Mouse (Mus musculus) cerebellum, postnatal 10 days (tissue): ENCODE data around the gene Actl7a.

ENCODE experiments used
- DNase-seq, 2 experiments: peaks; one replicate each; pipeline ENCODE4 v3.0.0; 2021; ENCODE audit warnings: mixed read lengths in 2 of 2

Gene Actl7a

GRCm38 (mm10) chr4:56743363-56744195, at the start of gene Actl7a:
TSS of gene Actl7a (plus strand) at chr4:56743413.
- no peak for DNase-seq

DNA sequence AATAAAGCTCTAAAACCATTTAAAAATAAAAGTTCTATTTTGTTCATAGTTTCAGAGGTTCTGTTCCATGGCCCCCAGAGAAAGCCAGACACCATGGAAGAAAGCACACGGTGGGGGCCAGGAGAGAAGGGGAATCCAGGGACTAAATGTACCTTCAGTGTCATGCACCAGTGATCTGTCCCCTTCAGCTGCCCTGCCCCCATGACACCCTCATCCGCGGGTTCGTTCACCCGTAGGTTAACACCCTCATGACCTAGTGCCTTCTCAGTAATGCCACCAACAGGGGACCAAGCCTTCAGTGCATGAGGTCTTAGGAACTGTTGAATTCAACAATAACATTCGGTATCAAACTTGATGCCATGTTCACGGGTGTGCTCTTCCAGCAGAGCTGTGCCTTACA, 46.8 kb upstream of the Actl7a start:
- no peak for DNase-seq

GRCm38 (mm10) chr4:56698671-56699070, 44.5 kb upstream of the Actl7a start:
- no peak for DNase-seq

DNA sequence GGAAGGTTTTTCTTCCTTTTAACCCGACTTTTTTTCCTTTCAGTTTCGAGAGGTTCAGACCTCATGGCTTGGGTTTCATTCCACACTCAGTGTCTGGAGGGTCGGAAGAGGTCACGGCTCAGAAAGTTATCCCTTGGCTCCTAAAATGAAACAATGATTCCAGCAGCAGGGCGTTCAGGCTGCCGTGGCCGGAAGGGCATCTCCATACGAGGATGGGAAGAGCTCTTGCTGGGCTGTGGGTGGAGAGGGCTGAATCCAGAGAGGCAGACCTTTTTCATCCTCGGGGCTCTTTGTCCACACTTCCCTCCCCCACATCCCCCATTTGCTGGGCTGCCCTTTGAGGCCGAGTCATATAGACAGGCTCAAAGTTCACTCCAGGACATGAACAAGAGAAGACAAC, 41.0 kb upstream of the Actl7a start:
- no peak for DNase-seq

- no peak for DNase-seq
Measured at GRCm38 (mm10) chr4:56713155-56713554, 30.1 kb upstream of the Actl7a start.

- DNase-seq, result peak in 1 of 2 experiments; percentile 28
Measured at GRCm38 (mm10) chr4:56716801-56717200, 26.4 kb upstream of the Actl7a start.

DNA sequence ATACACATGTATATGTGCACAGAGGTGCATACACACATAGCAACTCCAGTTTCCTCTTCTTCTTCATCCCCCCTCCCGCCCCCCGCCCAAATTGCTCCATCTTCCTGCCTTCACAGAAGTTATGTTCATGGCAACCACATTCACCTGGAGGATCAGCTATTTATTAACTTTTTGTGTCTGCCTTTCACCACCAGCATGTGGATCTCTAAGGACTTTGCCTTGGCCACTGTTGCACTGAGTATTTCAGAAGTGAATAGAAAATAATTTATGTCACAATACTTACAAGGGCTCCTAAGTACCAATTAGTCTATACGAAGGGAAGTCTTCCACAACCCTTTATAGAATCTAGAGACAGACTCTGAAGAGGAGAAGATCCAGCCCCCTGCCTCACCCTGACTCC, 25.3 kb upstream of the Actl7a start:
- DNase-seq, result no peak

GRCm38 (mm10) chr4:56718573-56719442, 24.4 kb upstream of the Actl7a start:
- DNase-seq, result no peak

GRCm38 (mm10) chr4:56719456-56719855, 23.8 kb upstream of the Actl7a start:
- no peak for DNase-seq

GRCm38 (mm10) chr4:56720403-56720802, 22.8 kb upstream of the Actl7a start:
- no peak for DNase-seq

- DNase-seq, result peak; percentile 63 to 71
Measured at GRCm38 (mm10) chr4:56721469-56721868, 21.7 kb upstream of the Actl7a start.

GRCm38 (mm10) chr4:56722346-56722745, 20.9 kb upstream of the Actl7a start:
- DNase-seq, result no peak

- no peak for DNase-seq
Measured at GRCm38 (mm10) chr4:56723237-56723636, 20.0 kb upstream of the Actl7a start.

DNA sequence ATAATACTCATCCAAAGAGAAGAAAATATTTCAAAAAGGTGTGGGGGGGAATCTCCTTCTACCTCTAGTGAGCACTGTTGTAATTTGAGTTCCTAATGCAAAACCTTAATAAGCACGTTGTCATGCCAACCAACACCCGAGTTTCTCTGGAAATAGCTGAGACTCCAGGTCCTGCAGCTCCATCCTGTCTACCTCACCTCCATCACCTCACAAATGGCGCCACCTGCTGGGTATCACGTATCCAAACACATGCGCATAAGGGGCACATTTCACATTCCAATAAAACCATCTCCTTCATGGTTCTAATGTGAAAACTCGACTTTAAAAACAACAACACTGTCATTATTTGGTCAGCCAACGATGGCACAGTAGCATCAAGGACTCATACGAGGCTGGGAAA, 17.4 kb upstream of the Actl7a start:
- peak; percentile 42 for DNase-seq

DNA sequence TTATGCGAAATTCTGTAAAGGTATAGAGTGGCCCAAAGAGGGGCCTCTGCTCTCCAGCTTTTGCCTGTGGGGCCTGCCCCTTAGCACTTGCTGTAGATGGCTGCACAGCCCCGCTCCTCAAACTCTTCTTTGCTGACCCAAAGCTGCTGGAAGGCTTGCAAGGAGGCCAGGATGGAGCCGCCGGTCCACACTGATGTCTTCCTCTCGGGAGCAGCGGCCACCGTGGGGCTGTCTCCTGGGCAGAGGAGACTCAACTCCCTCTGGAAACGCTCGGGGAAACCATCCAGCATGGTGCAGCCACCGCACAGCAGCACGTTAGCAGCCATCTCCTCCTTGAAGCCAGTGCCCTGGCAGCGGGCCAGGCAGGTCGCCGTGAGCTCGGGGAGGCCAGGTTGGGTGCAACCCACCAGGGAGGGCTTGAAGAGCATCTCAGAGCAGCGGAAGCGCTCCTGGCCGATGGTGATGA, 3.2 kb upstream of the Actl7a start, which contains the start of gene Gm26657:
TSS of gene Gm26657 (plus strand) at position 51 of the 466 bp plus-strand sequence.
- no peak for DNase-seq

DNA sequence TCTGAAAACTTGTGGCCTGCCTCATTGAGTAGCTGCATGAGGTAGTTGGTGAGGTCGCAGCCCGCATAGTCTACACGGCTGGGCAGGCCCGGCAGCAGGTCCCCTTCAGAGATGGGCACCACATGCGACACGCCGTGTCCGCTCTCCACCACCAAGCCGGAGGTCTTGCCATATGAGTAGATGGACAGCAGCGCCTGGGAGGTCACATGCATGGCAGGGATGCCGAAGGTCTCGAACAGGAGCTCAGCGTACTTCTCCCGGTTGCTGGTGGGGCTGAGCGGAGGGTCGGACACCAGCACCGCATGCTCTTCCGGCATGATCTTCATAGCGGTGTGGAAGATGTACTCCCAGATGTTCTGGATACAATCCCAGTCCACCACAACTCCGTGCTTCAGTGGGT, 2.6 kb upstream of the Actl7a start:
- DNase-seq, result no peak

DNA sequence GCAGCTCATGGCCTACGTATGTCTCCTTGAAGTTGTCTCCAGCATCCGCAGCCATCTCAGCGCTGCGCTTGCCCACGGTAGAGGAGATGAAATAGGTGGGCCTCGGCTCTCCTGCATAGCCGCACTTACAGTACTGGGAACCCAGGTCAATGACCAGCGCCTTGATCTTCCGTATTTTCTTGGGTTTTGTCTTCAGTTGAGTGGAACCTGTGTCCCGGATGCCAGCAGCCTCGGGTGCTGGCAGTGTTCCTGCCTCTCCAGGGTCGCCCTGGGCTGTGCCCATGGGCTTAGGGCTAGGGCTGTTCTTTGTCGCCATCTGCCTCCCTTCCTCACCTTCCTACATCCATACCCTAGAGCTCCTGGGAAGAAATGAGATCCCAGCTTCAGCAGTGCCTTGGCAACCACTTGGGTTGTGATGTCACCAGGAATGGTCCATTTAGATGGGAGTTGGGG, 2.1 kb upstream of the Actl7a start, which contains the start of gene Actl7b:
TSS of gene Actl7b (minus strand) at position 403 of the 453 bp plus-strand sequence.
- no peak for DNase-seq

GRCm38 (mm10) chr4:56742698-56743097, 515 bp upstream of the Actl7a start:
- DNase-seq, result no peak

DNA sequence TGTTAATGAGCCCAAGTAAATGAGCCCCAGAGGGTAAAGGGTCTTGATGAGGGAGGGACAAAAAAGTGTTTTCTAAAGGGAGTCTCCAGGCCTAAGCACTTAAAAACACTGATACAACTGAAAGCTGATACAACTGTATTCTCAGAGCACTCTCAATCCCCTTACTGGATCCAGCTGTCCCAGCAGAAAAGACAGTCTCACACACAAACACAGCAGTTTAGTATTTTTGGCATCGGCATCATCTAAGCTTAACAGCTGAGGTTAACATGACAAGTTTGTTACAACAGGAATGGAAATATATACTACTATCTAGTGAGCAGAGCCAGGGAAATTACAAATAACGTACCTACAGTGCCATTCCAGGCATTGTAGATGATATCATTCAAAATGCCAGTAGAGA, 3.1 kb downstream of the Actl7a start:
- no peak for DNase-seq

GRCm38 (mm10) chr4:56747456-56747855, 4.2 kb downstream of the Actl7a start:
- no peak for DNase-seq

DNA sequence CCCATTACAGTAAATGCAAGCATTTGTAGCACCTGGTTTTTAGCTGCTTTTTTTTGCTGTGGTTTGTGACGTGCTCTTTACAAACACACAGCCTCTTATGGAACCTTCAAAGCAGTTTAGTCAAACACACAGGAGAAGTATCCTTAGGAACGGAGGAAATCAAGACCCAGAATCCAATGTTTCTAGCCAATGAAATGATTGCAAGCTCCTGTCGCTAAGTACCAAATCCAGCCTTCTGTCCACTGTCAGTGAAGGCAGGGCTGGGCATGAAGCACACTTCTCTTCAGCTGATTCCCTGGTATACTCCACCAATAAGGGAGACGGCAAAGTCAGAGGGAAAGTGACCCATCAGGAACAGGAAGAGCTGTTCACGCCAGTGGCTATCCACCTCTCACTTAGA, 12.8 kb downstream of the Actl7a start:
- no peak for DNase-seq

GRCm38 (mm10) chr4:56756966-56757600, 13.9 kb downstream of the Actl7a start:
- no peak for DNase-seq

DNA sequence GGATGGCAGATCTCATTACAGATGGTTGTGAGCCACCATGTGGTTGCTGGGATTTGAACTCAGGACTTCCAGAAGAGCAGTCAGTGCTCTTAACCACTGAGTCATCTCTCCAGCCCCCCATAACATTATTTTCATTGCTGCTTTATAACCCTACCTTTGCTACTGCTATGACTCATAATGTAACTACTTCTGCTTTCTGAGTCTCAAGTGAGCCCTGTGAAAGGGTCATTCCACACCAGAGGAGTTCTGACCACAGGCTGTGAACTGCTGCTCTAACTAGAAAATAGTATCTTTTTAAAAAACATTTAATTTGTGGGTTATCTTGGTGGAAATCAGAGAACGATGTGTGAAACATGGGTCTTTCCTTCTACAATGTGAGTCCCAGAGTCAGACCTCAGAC, 14.5 kb downstream of the Actl7a start:
- no peak for DNase-seq
